Mouse (Mus musculus): ENCODE results near the gene Gmds. TPM values are rescaled to one million over a fixed set of nuclear protein-coding genes. Genes with fewer than 3 reads are reported as not detected.

Gmds gene
- polyA plus RNA-seq, 1 experiment, result 5.2 TPM

GRCm38 (mm10) chr13:32298456-32298855 lies 40.1 kb downstream of the Gmds start:
- no peak for TF ChIP-seq POLR2A (IDR thresholded peaks at IDR 0.05; ENCODE audit: control insufficient read depth, low read depth, low read length)
- no peak for TF ChIP-seq CTCF (IDR thresholded peaks at IDR 0.05; ENCODE audit: control insufficient read depth, insufficient read depth, insufficient replicate concordance, low read depth, low read length)
- H3K36me3 ChIP-seq (ENCODE audit: control insufficient read depth, insufficient read depth, low read length), result no peaks in the 10 kb centered on the region
- no peak overlapping the region for H3K27ac ChIP-seq (ENCODE audit: control insufficient read depth, insufficient read depth, low read depth, low read length)
- no peak overlapping the region for H3K4me3 ChIP-seq (ENCODE audit: control insufficient read depth, low read depth, low read length)
- no peaks in the 10 kb centered on the region for H3K27me3 ChIP-seq (ENCODE audit: control insufficient read depth, insufficient read depth, low read length)
- H3K4me1 ChIP-seq (ENCODE audit: control insufficient read depth, insufficient read depth, low read length), result no peaks in the 10 kb centered on the region

DNA sequence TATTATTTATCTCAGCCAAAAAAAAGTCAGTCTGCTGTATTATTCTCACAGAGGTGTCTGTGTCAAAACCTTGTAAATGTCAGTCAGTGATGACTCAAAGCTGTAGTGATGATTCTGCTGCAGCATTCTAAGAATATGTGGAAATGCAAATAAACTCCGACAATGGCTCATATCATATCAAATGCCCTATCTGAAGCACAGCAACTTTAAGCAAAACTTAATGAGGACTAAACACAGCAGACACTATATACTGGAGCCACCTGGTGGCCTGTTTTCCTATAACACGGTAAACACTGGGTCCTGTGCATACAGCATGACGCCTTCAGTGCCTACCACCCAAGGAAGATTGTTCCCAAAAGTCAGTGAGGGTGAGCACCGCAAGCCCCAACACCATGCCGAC lies 41.1 kb downstream of the Gmds start:
- H3K36me3 ChIP-seq (ENCODE audit: control insufficient read depth, insufficient read depth, low read length), result no peaks in the 10 kb centered on the region
- no peaks in the 10 kb centered on the region for H3K4me1 ChIP-seq (ENCODE audit: control insufficient read depth, insufficient read depth, low read length)
- H3K27ac ChIP-seq (ENCODE audit: control insufficient read depth, insufficient read depth, low read depth, low read length), result no peak overlapping the region
- no peaks in the 10 kb centered on the region for H3K27me3 ChIP-seq (ENCODE audit: control insufficient read depth, insufficient read depth, low read length)
- no peak overlapping the region for H3K4me3 ChIP-seq (ENCODE audit: control insufficient read depth, low read depth, low read length)
- TF ChIP-seq CTCF (IDR thresholded peaks at IDR 0.05; ENCODE audit: control insufficient read depth, insufficient read depth, insufficient replicate concordance, low read depth, low read length), result no peak

GRCm38 (mm10) chr13:32294416-32295195 lies 43.9 kb downstream of the Gmds start:
- Histone ChIP-seq H3K27ac (ENCODE audit: control insufficient read depth, insufficient read depth, low read depth, low read length) (no peak overlapping the region), H3K36me3 (ENCODE audit: control insufficient read depth, insufficient read depth, low read length) (no peaks in the 10 kb centered on the region), H3K4me3 (ENCODE audit: control insufficient read depth, low read depth, low read length) (no peak overlapping the region), H3K27me3 (ENCODE audit: control insufficient read depth, insufficient read depth, low read length) (no peaks in the 10 kb centered on the region), H3K4me1 (ENCODE audit: control insufficient read depth, insufficient read depth, low read length) (no peaks in the 10 kb centered on the region)
- TF ChIP-seq POLR2A (IDR thresholded peaks at IDR 0.05; ENCODE audit: control insufficient read depth, low read depth, low read length), result no peak
- no peak for TF ChIP-seq CTCF (IDR thresholded peaks at IDR 0.05; ENCODE audit: control insufficient read depth, insufficient read depth, insufficient replicate concordance, low read depth, low read length)

- Histone ChIP-seq H3K27ac (ENCODE audit: control insufficient read depth, insufficient read depth, low read depth, low read length) (no peak overlapping the region), H3K4me3 (ENCODE audit: control insufficient read depth, low read depth, low read length) (no peak overlapping the region)
- TF ChIP-seq CTCF (IDR thresholded peaks at IDR 0.05; ENCODE audit: control insufficient read depth, insufficient read depth, insufficient replicate concordance, low read depth, low read length), result peak; percentile 29; the same call in 1 of the 2 replicates
- TF ChIP-seq POLR2A (IDR thresholded peaks at IDR 0.05; ENCODE audit: control insufficient read depth, low read depth, low read length), result no peak
Measured at GRCm38 (mm10) chr13:32272937-32273496, 65.5 kb downstream of the Gmds start.

DNA sequence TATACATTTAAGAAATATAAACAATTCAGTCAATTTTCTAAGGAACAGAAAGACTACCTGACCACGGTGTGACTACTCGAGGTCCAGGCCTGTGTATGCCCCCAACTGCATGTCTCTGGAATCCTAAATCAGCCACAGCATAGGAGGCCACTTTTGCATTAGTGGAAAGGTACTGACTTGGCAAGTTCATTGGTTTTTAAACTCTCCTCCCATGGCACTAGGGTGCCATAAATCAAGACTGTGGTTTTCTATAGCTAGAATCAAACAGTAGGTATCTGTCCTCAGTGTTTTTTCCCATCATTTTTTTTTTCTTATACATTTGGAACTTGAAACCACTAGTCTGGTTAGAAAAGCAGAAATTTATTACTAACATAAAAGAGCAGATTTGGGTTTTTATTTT lies 68.8 kb downstream of the Gmds start:
- Histone ChIP-seq H3K4me3 (ENCODE audit: control insufficient read depth, low read depth, low read length) (no peak overlapping the region), H3K27ac (ENCODE audit: control insufficient read depth, insufficient read depth, low read depth, low read length) (no peak overlapping the region), H3K27me3 (ENCODE audit: control insufficient read depth, insufficient read depth, low read length) (no peaks in the 10 kb centered on the region), H3K4me1 (ENCODE audit: control insufficient read depth, insufficient read depth, low read length) (no peaks in the 10 kb centered on the region), H3K36me3 (ENCODE audit: control insufficient read depth, insufficient read depth, low read length) (no peaks in the 10 kb centered on the region)
- TF ChIP-seq CTCF (IDR thresholded peaks at IDR 0.05; ENCODE audit: control insufficient read depth, insufficient read depth, insufficient replicate concordance, low read depth, low read length), result no peak
- no peak for TF ChIP-seq POLR2A (IDR thresholded peaks at IDR 0.05; ENCODE audit: control insufficient read depth, low read depth, low read length)

More at GRCm38 (mm10) chr13:32272937-32273496, 65.5 kb downstream of the Gmds start:
- Histone ChIP-seq H3K36me3 (ENCODE audit: control insufficient read depth, insufficient read depth, low read length) (no peaks in the 10 kb centered on the region), H3K27me3 (ENCODE audit: control insufficient read depth, insufficient read depth, low read length) (no peaks in the 10 kb centered on the region), H3K4me1 (ENCODE audit: control insufficient read depth, insufficient read depth, low read length) (no peaks in the 10 kb centered on the region)

- H3K27me3 ChIP-seq (ENCODE audit: control insufficient read depth, insufficient read depth, low read length), result no peaks in the 10 kb centered on the region
- H3K27ac ChIP-seq (ENCODE audit: control insufficient read depth, insufficient read depth, low read depth, low read length), result no peak overlapping the region
- H3K36me3 ChIP-seq (ENCODE audit: control insufficient read depth, insufficient read depth, low read length), result no peaks in the 10 kb centered on the region
- TF ChIP-seq POLR2A (IDR thresholded peaks at IDR 0.05; ENCODE audit: control insufficient read depth, low read depth, low read length) (no peak), CTCF (IDR thresholded peaks at IDR 0.05; ENCODE audit: control insufficient read depth, insufficient read depth, insufficient replicate concordance, low read depth, low read length) (no peak)
- peak overlapping the region; percentile 59; the same call in 1 of the 2 replicates for H3K4me3 ChIP-seq (ENCODE audit: control insufficient read depth, low read depth, low read length)
- no peaks in the 10 kb centered on the region for H3K4me1 ChIP-seq (ENCODE audit: control insufficient read depth, insufficient read depth, low read length)
Measured at GRCm38 (mm10) chr13:32269261-32269660, 69.3 kb downstream of the Gmds start.

- Histone ChIP-seq H3K36me3 (ENCODE audit: control insufficient read depth, insufficient read depth, low read length) (no peaks in the 10 kb centered on the region), H3K4me3 (ENCODE audit: control insufficient read depth, low read depth, low read length) (no peak overlapping the region), H3K27ac (ENCODE audit: control insufficient read depth, insufficient read depth, low read depth, low read length) (no peak overlapping the region), H3K27me3 (ENCODE audit: control insufficient read depth, insufficient read depth, low read length) (no peaks in the 10 kb centered on the region), H3K4me1 (ENCODE audit: control insufficient read depth, insufficient read depth, low read length) (no peaks in the 10 kb centered on the region)
- TF ChIP-seq POLR2A (IDR thresholded peaks at IDR 0.05; ENCODE audit: control insufficient read depth, low read depth, low read length) (no peak), CTCF (IDR thresholded peaks at IDR 0.05; ENCODE audit: control insufficient read depth, insufficient read depth, insufficient replicate concordance, low read depth, low read length) (no peak)
Measured at GRCm38 (mm10) chr13:32268284-32268683, 70.3 kb downstream of the Gmds start.

All from testis, adult 2 months (tissue).